Mouse (Mus musculus) ES-E14 (cell line): ENCODE data around the gene Cmtm2a. TPM values are rescaled to one million over a fixed set of nuclear protein-coding genes. Genes with fewer than 3 reads are reported as not detected.

Experiments
- DNase-seq: peaks from one replicate; pipeline ENCODE4 v3.0.0-alpha.2; 2013; ENCODE audit warnings: low read depth, low spot score
- H3K27ac ChIP-seq: 2 replicates; pipeline ENCODE4 v1.5.1; 2012; ENCODE audit warnings: low read depth, mild to moderate bottlenecking, low read length, moderate library complexity, mixed read lengths; ENCODE audit not compliant: poor library complexity, insufficient read depth, severe bottlenecking
- H3K36me3 ChIP-seq: 2 replicates; pipeline ENCODE4 v1.6.1; 2012; ENCODE audit warnings: mild to moderate bottlenecking, low read length, moderate library complexity, mixed read lengths; ENCODE audit not compliant: control insufficient read depth, poor library complexity, insufficient read depth, severe bottlenecking
- H3K4me1 ChIP-seq, 2 experiments: fragments of 150-350 bp in 1 of 2; sonication (generic) in 1 of 2; 2 replicates each; pipeline ENCODE4 v1.6.1; 2012; ENCODE audit warnings: low read length in 2 of 2, mild to moderate bottlenecking in 1 of 2, mixed read lengths in 1 of 2; ENCODE audit not compliant: control insufficient read depth in 2 of 2, insufficient read depth in 2 of 2, poor library complexity in 1 of 2
- H3K4me3 ChIP-seq, 2 experiments: fragments of 150-350 bp in 1 of 2; sonication (generic) in 1 of 2; 2 replicates each; pipeline ENCODE4 v1.5.1; 2012; ENCODE audit warnings: low read length in 2 of 2, low read depth in 1 of 2, mild to moderate bottlenecking in 1 of 2, mixed read lengths in 1 of 2; ENCODE audit not compliant: insufficient read depth in 1 of 2, poor library complexity in 1 of 2, severe bottlenecking in 1 of 2
- H3K9ac ChIP-seq: 2 replicates; pipeline ENCODE4 v1.6.1; 2012; ENCODE audit warnings: low read depth, mild to moderate bottlenecking, low read length, mixed read lengths; ENCODE audit not compliant: poor library complexity, insufficient read depth, severe bottlenecking
- H3K9me3 ChIP-seq: fragments of 150-350 bp; sonication (generic); 2 replicates; pipeline ENCODE4 v1.6.1; 2012; ENCODE audit warnings: low read depth, mild to moderate bottlenecking, low read length; ENCODE audit not compliant: control insufficient read depth, insufficient read depth
- CHD2 ChIP-seq: IDR thresholded peaks from 2 replicates; pipeline ENCODE4 v1.6.1; 2014; ENCODE audit warnings: mild to moderate bottlenecking, low read depth, low read length, inconsistent platforms
- HCFC1 ChIP-seq: IDR thresholded peaks from 2 replicates; pipeline ENCODE4 v1.6.1; 2012; ENCODE audit warnings: low read length, inconsistent platforms, borderline replicate concordance; ENCODE audit not compliant: insufficient read depth
- MAFK ChIP-seq: IDR thresholded peaks from 2 replicates; pipeline ENCODE4 v1.6.1; 2014; ENCODE audit warnings: mild to moderate bottlenecking, low read depth, low read length, inconsistent platforms; ENCODE audit not compliant: insufficient read depth
- ZC3H11A ChIP-seq: IDR thresholded peaks from 2 replicates; pipeline ENCODE4 v1.6.1; 2012; ENCODE audit warnings: low read depth, mild to moderate bottlenecking, inconsistent platforms, low read length, borderline replicate concordance
- ZNF384 ChIP-seq: IDR thresholded peaks from 2 replicates; pipeline ENCODE4 v1.6.1; 2012; ENCODE audit warnings: low read depth, low read length, inconsistent platforms
- in situ Hi-C, 2 experiments: fragments of 600-800 bp; cut with MboI; formaldehyde crosslinking; loops; one replicate each; pipeline ENCODE4 v1.15.1; 2025; ENCODE audit warnings: low sequenced_read_pairs in 2 of 2, inconsistent platforms in 1 of 2; ENCODE audit not compliant: unreplicated experiment in 2 of 2
- total RNA-seq: library from RNA; depleted of rRNA; stranded (reverse); fragments of 300-350 nt; gene quantifications from 2 replicates; pipeline ENCODE4 v1.2.3, GENCODE M21; 2012

Cmtm2a gene
- total RNA-seq, 1 experiment: not detected

DNA sequence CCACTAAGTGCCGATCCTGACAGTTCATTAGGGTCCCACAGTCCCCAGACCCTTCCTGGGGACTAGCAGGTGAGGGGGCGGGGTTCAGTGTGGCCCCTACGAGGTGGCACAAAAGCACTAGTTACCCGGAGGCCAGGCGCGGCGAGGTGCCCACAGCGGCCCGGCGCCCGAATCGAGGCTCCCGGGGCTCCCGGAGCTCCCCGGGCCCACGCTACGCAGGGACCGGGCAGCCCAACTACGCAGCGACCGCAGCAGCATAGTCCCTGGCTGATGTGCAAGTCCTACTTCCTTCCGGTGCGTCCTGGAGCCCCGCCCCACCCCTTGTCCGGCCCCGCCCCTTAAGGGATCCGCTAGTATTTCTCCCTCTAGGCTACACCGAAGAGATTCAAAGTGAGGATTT lies 44.7 kb downstream of the Cmtm2a start, which contains the start of gene Tk2:
Tk2 (minus strand) TSS at position 283 of the 400 bp plus-strand sequence.
- H3K36me3 ChIP-seq: no peaks in the 10 kb centered on the region; the same call in 1 of the 2 replicates
- no peak for DNase-seq
- no peaks in the 10 kb centered on the region for H3K9me3 ChIP-seq
- H3K9ac ChIP-seq: peak within 1 kb of the TSS; percentile 87
- TF ChIP-seq ZNF384: no peak
- peak within 1 kb of the TSS; percentile 96 to 97 for H3K4me3 ChIP-seq
- no peak within 1 kb of the TSS for H3K27ac ChIP-seq
- peaks cover 0 to 6% of the 10 kb centered on the region in 2 experiments; a peak in 1 of 4 replicates for H3K4me1 ChIP-seq
- in situ Hi-C loops: no loop called here

DNA sequence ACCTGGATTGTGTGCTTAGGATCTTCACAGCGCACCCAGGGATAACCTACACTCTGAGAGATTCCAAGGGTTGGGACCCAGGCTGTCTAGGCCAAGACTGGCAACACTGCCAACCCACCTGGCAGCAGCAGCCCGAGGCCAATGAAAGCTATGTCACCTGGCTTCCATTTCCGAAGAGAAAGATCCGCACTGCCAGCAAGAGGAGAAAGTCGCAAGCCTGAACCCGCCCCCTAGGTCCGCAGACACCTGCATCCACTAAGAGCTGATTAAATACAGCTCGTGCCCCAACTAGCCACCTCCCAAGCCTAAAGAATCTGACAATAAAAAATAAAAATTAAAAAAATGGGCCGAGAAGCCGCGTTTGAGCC lies 45.1 kb downstream of the Cmtm2a start:
- no peak for DNase-seq
- H3K4me1 ChIP-seq: peaks cover 0 to 6% of the 10 kb centered on the region in 2 experiments; a peak in 1 of 4 replicates
- in situ Hi-C loops: no loop called here
- TF ChIP-seq MAFK: no peak
- TF ChIP-seq HCFC1: no peak
- no peak for TF ChIP-seq ZC3H11A
- no peak for TF ChIP-seq CHD2
- no peak for TF ChIP-seq ZNF384
- H3K9me3 ChIP-seq: no peaks in the 10 kb centered on the region
- peaks cover 3% of the 10 kb centered on the region; the same call in 1 of the 2 replicates for H3K36me3 ChIP-seq
- H3K4me3 ChIP-seq: peak overlapping the region; percentile 96 to 97
- peak overlapping the region; percentile 87 for H3K9ac ChIP-seq
- H3K27ac ChIP-seq: no peak overlapping the region

DNA sequence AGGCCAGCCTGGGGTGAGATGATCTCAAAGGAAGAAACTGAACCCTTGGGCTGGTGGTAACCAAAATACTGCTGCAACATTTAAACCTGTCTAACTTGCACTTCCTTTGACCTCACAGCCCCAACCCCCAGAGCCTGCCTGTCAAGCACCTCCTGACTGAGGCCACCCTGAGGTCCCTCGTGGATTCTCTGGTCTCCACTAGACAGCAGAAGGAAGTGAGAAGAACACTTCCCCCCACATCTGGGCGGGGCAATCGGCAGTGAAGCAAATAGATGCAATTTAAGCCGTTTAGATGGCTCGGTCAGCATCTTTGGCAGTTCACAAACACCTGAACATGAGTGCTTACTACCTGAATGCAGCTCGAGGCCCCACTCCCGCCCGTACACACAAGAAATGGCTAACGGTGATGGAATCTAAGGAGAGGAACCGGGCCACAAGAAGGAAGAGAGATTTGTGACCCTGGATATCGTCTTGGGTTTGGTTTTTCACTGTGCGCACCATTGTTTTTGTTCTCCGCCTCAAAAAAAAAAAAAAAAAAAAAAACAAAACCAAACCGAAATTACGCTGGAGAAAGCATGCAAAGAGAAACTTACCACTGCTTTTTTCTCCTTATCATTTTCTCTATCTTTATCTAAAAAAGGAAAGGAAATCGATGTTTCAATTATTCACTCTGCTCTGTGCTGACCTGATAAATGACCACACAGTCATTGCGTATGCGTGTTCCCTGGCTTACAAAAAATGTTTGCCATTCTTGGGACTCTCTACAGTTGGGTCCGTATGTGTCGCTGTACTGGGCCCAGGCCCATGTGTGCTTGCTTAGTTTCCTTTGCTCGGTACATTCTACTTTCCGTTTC lies 45.7 kb downstream of the Cmtm2a start:
- no peak for DNase-seq
- Histone ChIP-seq H3K4me3 (peak overlapping the region; percentile 96 to 97), H3K9ac (peak overlapping the region; percentile 87; the same call in 1 of the 2 replicates), H3K9me3 (no peaks in the 10 kb centered on the region), H3K4me1 (peaks cover 0 to 6% of the 10 kb centered on the region in 2 experiments; a peak in 1 of 4 replicates), H3K27ac (no peak overlapping the region), H3K36me3 (peaks cover 8% of the 10 kb centered on the region; the same call in 1 of the 2 replicates)
- TF ChIP-seq CHD2 (no peak), ZNF384 (no peak)
- in situ Hi-C loops: no loop called here

DNA sequence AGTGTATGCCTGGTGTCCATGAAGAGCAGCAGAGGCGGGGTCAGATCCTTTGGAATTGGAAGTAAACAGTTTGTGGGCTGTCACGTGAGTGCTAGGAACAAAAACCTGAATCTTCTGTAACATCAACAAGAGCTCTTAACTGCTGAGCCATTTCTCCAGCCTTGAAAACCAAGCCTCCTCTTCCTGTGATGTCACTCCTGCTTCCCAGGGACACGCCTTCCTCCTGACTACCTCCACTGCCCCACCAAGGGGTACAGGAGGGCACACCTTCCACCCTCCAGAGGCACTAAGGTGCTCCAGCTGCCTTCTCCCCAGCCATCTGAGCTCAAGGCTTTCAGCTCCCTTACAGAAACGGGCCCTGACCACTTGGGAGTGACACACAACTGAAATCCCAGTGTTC lies 46.4 kb downstream of the Cmtm2a start:
- no peaks in the 10 kb centered on the region for H3K9me3 ChIP-seq

More for the DNA sequence above, 46.4 kb downstream of the Cmtm2a start:
- H3K9ac ChIP-seq: no peak overlapping the region
- H3K4me3 ChIP-seq: no peak overlapping the region
- in situ Hi-C loops: no loop called here
- peaks cover 0 to 6% of the 10 kb centered on the region in 2 experiments; a peak in 1 of 4 replicates for H3K4me1 ChIP-seq
- DNase-seq: no peak
- peaks cover 9% of the 10 kb centered on the region; the same call in 1 of the 2 replicates for H3K36me3 ChIP-seq
- no peak overlapping the region for H3K27ac ChIP-seq
- no peak for TF ChIP-seq CHD2
- TF ChIP-seq ZNF384: no peak
- no peak for TF ChIP-seq ZC3H11A
- TF ChIP-seq HCFC1: no peak
- no peak for TF ChIP-seq MAFK
